Mouse (Mus musculus) myocyte (in vitro differentiated cells): Measurements from ENCODE around the gene Rfx7.

ENCODE experiments used
- E2F4 ChIP-seq: IDR thresholded peaks from one replicate; pipeline ENCODE4 v1.6.1; 2011; ENCODE audit warnings: mild to moderate bottlenecking, control low read depth, moderate library complexity; ENCODE audit not compliant: insufficient read depth
- POLR2A ChIP-seq: IDR thresholded peaks from one replicate; pipeline ENCODE4 v1.6.1; 2011; ENCODE audit warnings: low read depth, mild to moderate bottlenecking, control low read depth, moderate library complexity; ENCODE audit not compliant: insufficient read length
- POLR2AphosphoS2 ChIP-seq: IDR thresholded peaks from one replicate; pipeline ENCODE4 v1.6.1; 2011; ENCODE audit warnings: low read depth, control low read depth; ENCODE audit not compliant: insufficient read length
- REST ChIP-seq: IDR thresholded peaks from one replicate; pipeline ENCODE4 v1.6.1; 2011; ENCODE audit warnings: mild to moderate bottlenecking, control low read depth, moderate library complexity; ENCODE audit not compliant: insufficient read depth, insufficient read length
- TCF12 ChIP-seq: IDR thresholded peaks from one replicate; pipeline ENCODE4 v1.6.1; 2011; ENCODE audit warnings: mild to moderate bottlenecking, control low read depth; ENCODE audit not compliant: poor library complexity, insufficient read depth, severe bottlenecking
- USF1 ChIP-seq: IDR thresholded peaks from one replicate; pipeline ENCODE4 v1.6.1; 2011; ENCODE audit warnings: low read depth, mild to moderate bottlenecking, control low read depth, moderate library complexity

- TF ChIP-seq POLR2A (no peak), TCF12 (no peak), USF1 (no peak), POLR2AphosphoS2 (no peak), REST (no peak), E2F4 (no peak)
Measured at GRCm38 (mm10) chr9:72592016-72592415, 60.0 kb downstream of the Rfx7 start.
